Mouse (Mus musculus) lung, postnatal 0 days (tissue): ENCODE results near the gene Lrmda.

Experiments used
- CTCF ChIP-seq: IDR thresholded peaks from 2 replicates; pipeline ENCODE4 v1.5.1; 2016; ENCODE audit warnings: antibody characterized with exemption, mild to moderate bottlenecking
- EP300 ChIP-seq: IDR thresholded peaks from 2 replicates; pipeline ENCODE4 v1.6.1; 2016; ENCODE audit warnings: antibody characterized with exemption, mild to moderate bottlenecking, control low read depth

- TF ChIP-seq CTCF (no peak), EP300 (no peak)
Measured at GRCm38 (mm10) chr14:22060787-22061186, 41.3 kb downstream of the Lrmda start.
